Mouse (Mus musculus) layer of hippocampus, adult 9-10 months (tissue): ENCODE measurements at regions not wholly inside any gene's neighbourhood (a gene's known extent, or its start where the extent isn't known, plus 50 kb on each side); places are given as distances from the start of the nearest gene placed in this dataset.

ENCODE experiments used
- DNase-seq: peaks from one replicate; pipeline ENCODE4 v3.0.0; 2022; ENCODE audit warnings: low spot score

GRCm38 (mm10) chr14:103764047-103764446, 80.2 kb downstream of the Ednrb start:
- peak; percentile 22 for DNase-seq

- no peak for DNase-seq
These were observed 80.8 kb downstream of the Ednrb start for GRCm38 (mm10) chr14:103763216-103764031.

GRCm38 (mm10) chr14:103759443-103759842, 84.8 kb downstream of the Ednrb start:
- DNase-seq = no peak
